Mouse (Mus musculus) telencephalon, adult 2 months (tissue): ENCODE measurements at regions not wholly inside any gene's neighbourhood (a gene's known extent, or its start where the extent isn't known, plus 50 kb on each side); places are given as distances from the start of the nearest gene placed in this dataset.

Source experiments
- DNase-seq: peaks from one replicate; pipeline ENCODE4 v3.0.0-alpha.2; 2011; ENCODE audit warnings: low read depth, low spot score

GRCm38 (mm10) chr1:56206615-56207267, 430.5 kb downstream of the Hsfy2 start:
- no peak for DNase-seq

DNA sequence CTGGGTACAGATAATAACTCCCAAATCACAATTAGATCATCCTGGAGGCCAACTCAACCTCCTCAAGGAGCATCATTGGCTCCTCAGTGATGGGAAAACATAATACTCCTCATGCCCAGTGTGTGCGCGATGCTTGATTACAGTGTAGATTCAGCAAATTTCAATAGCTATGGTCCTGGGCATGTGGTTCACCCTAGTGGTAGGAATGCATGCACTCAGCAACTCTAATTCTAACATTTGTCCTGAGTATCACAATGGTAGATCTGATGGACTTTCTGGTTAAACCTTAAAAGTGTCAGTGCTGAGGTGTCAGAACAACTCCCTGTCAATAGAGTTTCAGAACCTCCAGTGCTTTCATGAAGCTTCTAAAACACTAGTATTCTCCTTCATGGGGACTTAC, 442.0 kb downstream of the Hsfy2 start:
- DNase-seq, result no peak

DNA sequence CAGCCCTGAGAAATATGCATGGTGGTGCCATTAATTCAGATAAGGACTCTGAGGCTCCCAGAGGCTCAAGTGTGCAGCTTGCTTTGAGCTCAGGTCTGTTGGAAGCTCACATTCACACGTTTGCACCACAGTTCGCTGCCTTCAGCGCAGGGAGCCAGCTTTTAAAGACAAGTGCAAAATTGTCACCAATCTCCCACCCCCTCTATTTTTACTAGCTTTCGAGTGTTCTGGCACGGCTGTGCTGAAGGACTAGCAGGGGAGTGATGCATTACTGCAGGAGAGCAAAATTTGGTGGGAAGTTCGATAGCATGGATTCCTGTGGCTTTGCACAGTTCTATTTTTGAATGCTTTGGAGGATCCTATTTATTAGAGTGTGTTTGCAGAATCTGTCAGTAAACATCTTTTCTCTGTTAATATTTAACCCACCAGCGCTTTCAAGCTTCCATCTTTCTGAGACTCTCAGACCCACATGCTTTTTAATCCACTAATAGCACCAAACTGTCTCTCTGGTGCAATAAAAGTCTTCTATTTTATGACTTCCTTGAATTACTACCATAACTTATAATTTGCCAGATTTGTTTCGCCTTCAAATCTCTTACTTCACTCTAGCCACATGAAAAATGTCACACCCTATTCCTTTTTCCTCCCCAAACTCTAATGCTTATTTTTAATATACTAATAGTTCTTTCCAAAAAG, 453.6 kb downstream of the Hsfy2 start:
- DNase-seq, result no peak

GRCm38 (mm10) chr1:56179206-56179985, 457.8 kb downstream of the Hsfy2 start:
- no peak for DNase-seq

DNA sequence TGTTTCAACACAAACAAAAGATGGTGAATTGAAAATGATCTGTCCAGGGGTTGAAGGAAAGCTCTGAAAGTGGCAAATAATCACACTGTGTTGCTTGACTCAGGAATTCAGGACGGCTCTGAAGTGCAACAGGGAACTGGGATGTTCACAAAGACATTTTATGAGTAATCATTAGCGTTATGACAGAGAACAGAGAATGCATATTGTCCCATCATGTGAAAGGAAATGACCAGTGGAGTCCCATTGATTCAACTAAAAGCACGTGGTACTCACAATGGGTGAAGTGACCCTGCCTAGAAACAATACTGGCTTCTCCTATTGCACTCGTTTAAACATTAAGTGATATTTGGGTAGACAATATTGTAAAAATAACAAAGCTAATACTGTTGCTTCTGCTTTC, 466.1 kb downstream of the Hsfy2 start:
- DNase-seq, result no peak

- DNase-seq, result no peak
These were observed 468.5 kb downstream of the Hsfy2 start for GRCm38 (mm10) chr1:56168712-56169111.

GRCm38 (mm10) chr1:56168063-56168462, 469.2 kb downstream of the Hsfy2 start:
- DNase-seq, result no peak

- DNase-seq, result no peak
These were observed 472.0 kb downstream of the Hsfy2 start for GRCm38 (mm10) chr1:56165228-56165627.

GRCm38 (mm10) chr1:56164366-56164765, 472.9 kb downstream of the Hsfy2 start:
- no peak for DNase-seq

- peak; percentile 53 for DNase-seq
These were observed 506.3 kb downstream of the Hsfy2 start for GRCm38 (mm10) chr1:56130951-56131350.

DNA sequence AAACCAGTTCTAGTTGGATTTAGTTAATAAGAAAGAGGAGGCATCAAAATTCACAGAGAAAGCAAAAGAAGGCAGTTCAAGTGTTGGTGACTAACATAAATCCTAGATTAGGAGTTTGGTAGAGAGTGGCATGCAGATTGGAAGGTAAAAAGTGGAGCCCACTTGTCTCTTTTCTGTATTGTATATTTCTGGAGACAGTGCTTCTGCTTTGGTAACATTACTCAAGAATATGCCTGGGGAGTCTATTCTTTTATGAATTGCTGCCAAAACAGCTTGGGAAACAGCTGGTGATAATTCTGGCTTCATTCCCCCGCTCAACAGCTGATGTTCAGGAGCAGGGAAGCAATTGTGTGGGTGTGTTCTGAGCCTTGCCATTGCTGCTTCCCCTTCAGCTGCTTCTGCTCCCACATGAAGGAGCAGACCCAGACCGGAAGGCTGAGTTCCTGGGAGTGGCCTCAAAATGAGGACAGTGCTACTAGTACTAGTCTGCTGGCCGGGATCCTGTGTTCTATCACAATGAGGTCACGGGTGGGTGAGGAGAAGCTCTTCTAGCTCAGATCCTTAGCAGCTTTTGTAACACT, 547.9 kb downstream of the Hsfy2 start:
- peak; percentile 92 for DNase-seq

DNA sequence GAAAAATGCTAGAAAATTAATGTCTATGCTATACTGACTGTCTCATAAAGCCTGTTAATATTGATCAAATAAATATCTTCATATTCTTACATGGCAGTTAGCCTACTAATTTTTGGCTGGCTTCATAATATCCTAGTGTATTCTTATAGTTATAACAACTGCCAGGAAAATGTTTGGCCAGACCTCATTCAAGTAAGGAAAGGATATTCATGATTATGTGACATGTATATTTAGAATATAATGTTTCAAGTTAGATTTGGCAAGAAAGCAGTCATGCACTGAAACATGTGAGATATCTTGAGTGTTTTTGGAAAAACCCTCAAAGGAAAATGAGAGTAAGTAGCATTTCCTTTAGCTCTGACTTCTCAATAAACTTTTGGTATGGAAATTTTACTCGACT, 548.9 kb downstream of the Hsfy2 start:
- DNase-seq, result peak; percentile 26

DNA sequence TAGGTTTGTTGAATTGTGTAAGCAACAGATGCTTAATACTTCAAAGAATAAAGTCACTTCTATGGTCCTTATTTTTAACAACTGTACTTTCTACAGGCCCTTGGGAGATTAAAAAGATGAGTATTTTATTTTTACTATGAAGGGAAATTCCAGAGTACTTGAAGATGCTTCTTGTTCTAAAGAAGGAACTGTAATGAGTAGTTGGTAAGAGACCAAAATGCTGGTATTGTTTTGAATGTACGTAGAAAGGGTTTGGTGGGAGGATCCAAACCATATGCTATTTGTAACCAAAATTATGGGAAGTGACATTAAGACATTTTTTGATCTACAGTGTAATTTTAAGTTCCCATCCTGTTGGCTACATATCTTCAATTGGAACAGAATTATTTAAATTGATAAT, 560.5 kb downstream of the Hsfy2 start:
- no peak for DNase-seq

GRCm38 (mm10) chr1:56072255-56072654, 565.0 kb downstream of the Hsfy2 start:
- peak; percentile 44 for DNase-seq

DNA sequence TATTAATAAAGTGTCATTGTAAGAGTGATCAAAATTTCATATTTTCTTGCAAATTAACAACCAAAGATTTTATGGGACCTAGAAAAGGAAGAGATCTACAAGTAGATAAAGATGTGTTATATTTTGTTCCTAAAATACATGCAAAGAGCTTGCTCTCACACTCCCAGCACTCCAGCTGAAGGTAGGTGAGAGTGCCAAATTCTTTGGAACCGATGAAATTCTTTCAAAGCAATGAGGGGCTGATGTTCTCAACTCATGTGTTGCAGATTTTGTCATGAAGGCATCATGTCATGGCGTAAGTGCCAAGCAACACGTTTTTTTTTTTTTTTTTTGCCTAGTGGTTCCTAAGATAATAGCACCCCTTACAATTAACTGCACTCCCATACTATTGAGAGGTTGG, 573.8 kb downstream of the Hsfy2 start:
- peak; percentile 43 for DNase-seq
